Comparison of ENCODE assay signal across 17 mouse cellular contexts in genomic region chr6:38769627-38770026, GRCm38 (mm10).
DNase-seq lines count a peak whose midpoint lies in the region; ATAC-seq and TF ChIP-seq lines count a peak whose summit lies in the region.
"Had no signal": no experiment of that assay in that cellular context is flagged by ENCODE, and none has a peak within 500 bp of the region (broad histone marks: within the 10 kb centered on the region; RNA-seq: fewer than 3 reads in every experiment).

No protein-coding gene starts in this region.

- intact Hi-C loops in heart, postnatal 10 days (cut with DNase I), result no loop called here

- peaks cover 26% of the 10 kb centered on the region for H3K4me1 ChIP-seq in heart, postnatal 0 days (ENCODE audit: control insufficient read depth, insufficient read depth)
- peaks cover 5% of the 10 kb centered on the region; the same call in 1 of the 2 replicates for H3K4me1 ChIP-seq in liver, embryonic 16.5 days (ENCODE audit: control insufficient read depth, low read depth, low read length)
- peaks cover 14% of the 10 kb centered on the region for H3K4me1 ChIP-seq in stomach, embryonic 16.5 days (ENCODE audit: control insufficient read depth, insufficient read depth, low read length)
- peaks cover 6% of the 10 kb centered on the region; the same call in 1 of the 2 replicates for H3K4me1 ChIP-seq in stomach, postnatal 0 days (replicated peaks; ENCODE audit: control insufficient read depth, insufficient read depth)
- H3K4me1 ChIP-seq: embryonic facial prominence, embryonic 12.5 days had no signal

- H3K36me3 ChIP-seq in heart, postnatal 0 days (replicated peaks; ENCODE audit: control insufficient read depth, insufficient read depth, low read length), result no peaks in the 10 kb centered on the region
- peaks cover 22% of the 10 kb centered on the region; the same call in 1 of the 2 replicates for H3K36me3 ChIP-seq in liver, embryonic 16.5 days (ENCODE audit: control insufficient read depth, insufficient read depth)
- no peaks in the 10 kb centered on the region for H3K36me3 ChIP-seq in stomach, embryonic 16.5 days (ENCODE audit: control insufficient read depth, insufficient read depth, low read length)
- no peaks in the 10 kb centered on the region for H3K36me3 ChIP-seq in stomach, postnatal 0 days (ENCODE audit: control insufficient read depth, insufficient read depth, low read length)
- H3K36me3 ChIP-seq: forebrain, embryonic 15.5 days; hindbrain, embryonic 15.5 days had no signal

- peak overlapping the region; percentile 50; the same call in 1 of the 2 replicates for H3K27ac ChIP-seq in heart, postnatal 0 days (ENCODE audit: low read depth)
- 0 out of 2 replicates have a peak overlapping the region, but pooled peaks have one; percentile 13 for H3K27ac ChIP-seq in liver, embryonic 16.5 days (ENCODE audit: low read length)
- 0 out of 2 replicates have a peak overlapping the region, but pooled peaks have one; percentile 26 for H3K27ac ChIP-seq in stomach, embryonic 16.5 days (ENCODE audit: low read length)
- no peak overlapping the region for H3K27ac ChIP-seq in stomach, postnatal 0 days (replicated peaks)
- H3K27ac ChIP-seq: embryonic facial prominence, embryonic 12.5 days; forebrain, embryonic 15.5 days; hindbrain, embryonic 15.5 days had no signal

- H3K4me2 ChIP-seq in heart, postnatal 0 days (ENCODE audit: low read depth, low read length), result no peak overlapping the region
- H3K4me2 ChIP-seq in liver, embryonic 16.5 days (ENCODE audit: low read depth, low read length), result no peak overlapping the region
- H3K4me2 ChIP-seq in stomach, embryonic 16.5 days (ENCODE audit: low read depth, low read length), result no peak overlapping the region
- no peak overlapping the region for H3K4me2 ChIP-seq in stomach, postnatal 0 days (replicated peaks; ENCODE audit: low read depth)
- H3K4me2 ChIP-seq: embryonic facial prominence, embryonic 12.5 days; forebrain, embryonic 15.5 days; heart, embryonic 13.5 days; hindbrain, embryonic 15.5 days had no signal

- H3K9me3 ChIP-seq in heart, postnatal 0 days (replicated peaks; ENCODE audit: control insufficient read depth, low read length), result 0 out of 2 replicates have a peak, but pooled peaks cover 3% of the 10 kb centered on the region
- no peaks in the 10 kb centered on the region for H3K9me3 ChIP-seq in liver, embryonic 16.5 days (replicated peaks; ENCODE audit: control insufficient read depth, low read length)
- no peaks in the 10 kb centered on the region for H3K9me3 ChIP-seq in stomach, embryonic 16.5 days (replicated peaks; ENCODE audit: control insufficient read depth, low read length)
- H3K9me3 ChIP-seq in stomach, postnatal 0 days (ENCODE audit: control insufficient read depth, low read length), result no peaks in the 10 kb centered on the region
- H3K9me3 ChIP-seq: embryonic facial prominence, embryonic 12.5 days; forebrain, embryonic 15.5 days; heart, embryonic 13.5 days; hindbrain, embryonic 15.5 days had no signal

- H3K27me3 ChIP-seq in heart, postnatal 0 days (ENCODE audit: control insufficient read depth, insufficient read depth, low read length), result no peaks in the 10 kb centered on the region
- no peaks in the 10 kb centered on the region for H3K27me3 ChIP-seq in liver, embryonic 16.5 days (ENCODE audit: control insufficient read depth, insufficient read depth, low read depth, low read length)
- H3K27me3 ChIP-seq in stomach, embryonic 16.5 days (ENCODE audit: control insufficient read depth, insufficient read depth, low read length), result no peaks in the 10 kb centered on the region
- H3K27me3 ChIP-seq in stomach, postnatal 0 days (ENCODE audit: control insufficient read depth, insufficient read depth, low read length), result no peaks in the 10 kb centered on the region
- H3K27me3 ChIP-seq: embryonic facial prominence, embryonic 12.5 days; forebrain, embryonic 15.5 days; heart, embryonic 13.5 days; hindbrain, embryonic 15.5 days had no signal

- H3K9ac ChIP-seq in heart, postnatal 0 days (replicated peaks; ENCODE audit: low read depth, low read length), result no peak overlapping the region
- H3K9ac ChIP-seq in liver, embryonic 16.5 days (ENCODE audit: low read depth, low read length), result no peak overlapping the region
- no peak overlapping the region for H3K9ac ChIP-seq in stomach, embryonic 16.5 days (ENCODE audit: low read length)
- no peak overlapping the region for H3K9ac ChIP-seq in stomach, postnatal 0 days (ENCODE audit: low read length)
- H3K9ac ChIP-seq: embryonic facial prominence, embryonic 12.5 days; forebrain, embryonic 15.5 days; heart, embryonic 13.5 days; hindbrain, embryonic 15.5 days had no signal

- H3K4me3 ChIP-seq in heart, postnatal 0 days (ENCODE audit: low read depth, low read length), result no peak overlapping the region
- H3K4me3 ChIP-seq in liver, embryonic 16.5 days (ENCODE audit: low read depth, low read length), result no peak overlapping the region
- H3K4me3 ChIP-seq in stomach, embryonic 16.5 days (replicated peaks; ENCODE audit: low read length), result no peak overlapping the region
- no peak overlapping the region for H3K4me3 ChIP-seq in stomach, postnatal 0 days (ENCODE audit: low read depth, low read length)
- H3K4me3 ChIP-seq: embryonic facial prominence, embryonic 12.5 days; forebrain, embryonic 15.5 days; heart, embryonic 13.5 days; hindbrain, embryonic 15.5 days had no signal

- no peak for TF ChIP-seq CTCF in heart, postnatal 0 days (IDR thresholded peaks at IDR 0.05; ENCODE audit: low read depth)
- no peak for TF ChIP-seq CTCF in stomach, postnatal 0 days (IDR thresholded peaks at IDR 0.05; ENCODE audit: low read depth)

- TF ChIP-seq EP300 in heart, postnatal 0 days (IDR thresholded peaks at IDR 0.05; ENCODE audit: low read depth), result no peak
- TF ChIP-seq EP300 in stomach, postnatal 0 days (optimal IDR thresholded peaks at IDR 0.05), result no peak

- ATAC-seq in heart, postnatal 0 days (ENCODE audit: insufficient read depth, low read depth), result no peak
- no peak for ATAC-seq in liver, embryonic 16.5 days (ENCODE audit: low read depth)
- ATAC-seq in stomach, embryonic 16.5 days (ENCODE audit: insufficient read depth, low FRiP score), result no peak
- no peak for ATAC-seq in stomach, postnatal 0 days (ENCODE audit: low FRiP score, low TSS enrichment)
- ATAC-seq: forebrain, embryonic 15.5 days had no signal

- no peak for DNase-seq in heart, postnatal 0 days (ENCODE audit: low spot score)
- no peak for DNase-seq in heart, postnatal 10 days
- no peak for DNase-seq in liver
- DNase-seq in stomach, postnatal 0 days (ENCODE audit: low spot score), result no peak
- no peak for DNase-seq in embryo, embryonic 10.5 days (ENCODE audit: low spot score)
- DNase-seq: adrenal gland, postnatal 10 days; cerebellum, adult 11 months; cerebellum, adult 8-10 months; cerebellum, postnatal 14 days; gastrocnemius, postnatal 36 days; heart, adult 18-20 months had no signal

- 65% methylated on average over 2 of the region's 2 CpGs for WGBS in heart, postnatal 0 days
- WGBS in liver, embryonic 16.5 days (ENCODE audit: insufficient replicate concordance), result 89% methylated on average over 2 of the region's 2 CpGs
- WGBS in stomach, embryonic 16.5 days, result 73% methylated on average over 2 of the region's 2 CpGs
- WGBS in stomach, postnatal 0 days, result 46% methylated on average over 2 of the region's 2 CpGs
